Mouse (Mus musculus): ENCODE data around the gene Pigb. TPM values are rescaled to one million over a fixed set of nuclear protein-coding genes. Genes with fewer than 3 reads are reported as not detected.
A peak's percentile ranks its signal among the peaks of the same experiment; 100 is the strongest.

The Pigb gene
- polyA plus RNA-seq, 1 experiment: 24.3 TPM

- DNase-seq (ENCODE audit: extremely low spot score in 1 of 2, low spot score in 1 of 2): no peak
Measured at GRCm38 (mm10) chr9:73000487-73000886, 39.7 kb downstream of the Pigb start.

DNA sequence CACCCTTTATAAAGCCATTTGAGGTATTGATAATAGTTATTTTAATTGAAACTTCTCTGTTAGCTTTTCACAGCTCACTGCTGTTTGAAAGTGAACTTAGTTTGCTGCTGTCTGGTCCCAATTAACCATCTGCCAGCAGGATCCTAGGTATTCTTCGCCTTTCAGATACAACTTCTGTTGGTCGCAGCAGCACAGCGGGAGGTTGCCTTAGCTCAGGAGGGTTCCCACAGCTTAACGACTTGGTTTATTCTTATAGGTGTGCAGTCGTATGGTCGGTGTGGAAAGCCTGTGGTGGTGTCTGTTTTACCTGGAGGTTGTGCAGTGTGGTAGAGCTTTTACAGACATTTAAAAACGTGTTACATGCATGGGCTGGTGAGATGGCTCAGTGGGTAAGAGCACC, 43.4 kb downstream of the Pigb start:
- no peak for DNase-seq (ENCODE audit: extremely low spot score in 1 of 2, low spot score in 1 of 2)

- DNase-seq (ENCODE audit: extremely low spot score in 1 of 2, low spot score in 1 of 2): no peak
Measured at GRCm38 (mm10) chr9:72996167-72996566, 44.0 kb downstream of the Pigb start.

- DNase-seq (ENCODE audit: extremely low spot score in 1 of 2, low spot score in 1 of 2): no peak
Measured at GRCm38 (mm10) chr9:72992576-72992975, 47.6 kb downstream of the Pigb start.

GRCm38 (mm10) chr9:72991420-72991819, 48.8 kb downstream of the Pigb start:
- no peak for DNase-seq (ENCODE audit: extremely low spot score in 1 of 2, low spot score in 1 of 2)

DNA sequence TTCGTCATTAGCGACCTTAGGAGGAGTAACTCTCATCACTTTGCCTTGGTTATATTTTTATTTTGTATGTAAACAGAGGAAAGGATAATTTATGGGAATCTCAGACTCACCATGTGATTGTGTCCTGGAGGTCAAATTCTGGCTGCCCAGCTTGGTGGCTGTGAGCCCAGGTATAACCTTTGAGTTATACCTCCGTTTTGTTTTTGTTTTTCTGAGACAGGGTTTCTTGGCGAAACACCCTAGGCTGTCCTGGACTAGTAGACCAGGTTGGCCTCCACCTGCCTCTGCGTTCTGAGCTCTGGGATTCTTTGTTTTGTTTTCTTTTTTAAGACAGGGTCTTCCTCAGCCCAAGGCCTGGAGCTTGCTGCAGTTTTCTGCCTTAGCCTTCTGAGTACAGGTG, 51.5 kb downstream of the Pigb start:
- no peak for DNase-seq (ENCODE audit: extremely low spot score in 1 of 2, low spot score in 1 of 2)

DNA sequence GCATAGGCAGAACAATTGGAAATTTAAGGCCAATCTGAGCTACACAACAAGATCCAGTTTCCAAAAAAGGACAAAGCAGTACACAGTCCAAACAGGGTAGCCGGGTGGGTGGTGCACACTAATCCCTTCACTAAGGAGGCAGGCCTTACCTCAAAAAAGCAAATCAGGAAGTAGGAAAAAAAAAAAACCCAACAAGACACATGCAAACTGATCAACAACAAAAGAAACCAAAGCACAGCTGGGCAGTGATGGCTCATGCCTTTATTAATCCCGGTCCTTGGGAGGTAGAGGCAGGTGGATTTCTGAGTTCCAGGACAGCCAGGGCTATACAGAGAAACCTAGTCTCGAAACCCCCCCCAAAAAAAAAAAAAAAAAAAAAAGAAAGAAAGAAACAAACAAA, 52.5 kb downstream of the Pigb start:
- DNase-seq (ENCODE audit: extremely low spot score in 1 of 2, low spot score in 1 of 2): no peak

DNA sequence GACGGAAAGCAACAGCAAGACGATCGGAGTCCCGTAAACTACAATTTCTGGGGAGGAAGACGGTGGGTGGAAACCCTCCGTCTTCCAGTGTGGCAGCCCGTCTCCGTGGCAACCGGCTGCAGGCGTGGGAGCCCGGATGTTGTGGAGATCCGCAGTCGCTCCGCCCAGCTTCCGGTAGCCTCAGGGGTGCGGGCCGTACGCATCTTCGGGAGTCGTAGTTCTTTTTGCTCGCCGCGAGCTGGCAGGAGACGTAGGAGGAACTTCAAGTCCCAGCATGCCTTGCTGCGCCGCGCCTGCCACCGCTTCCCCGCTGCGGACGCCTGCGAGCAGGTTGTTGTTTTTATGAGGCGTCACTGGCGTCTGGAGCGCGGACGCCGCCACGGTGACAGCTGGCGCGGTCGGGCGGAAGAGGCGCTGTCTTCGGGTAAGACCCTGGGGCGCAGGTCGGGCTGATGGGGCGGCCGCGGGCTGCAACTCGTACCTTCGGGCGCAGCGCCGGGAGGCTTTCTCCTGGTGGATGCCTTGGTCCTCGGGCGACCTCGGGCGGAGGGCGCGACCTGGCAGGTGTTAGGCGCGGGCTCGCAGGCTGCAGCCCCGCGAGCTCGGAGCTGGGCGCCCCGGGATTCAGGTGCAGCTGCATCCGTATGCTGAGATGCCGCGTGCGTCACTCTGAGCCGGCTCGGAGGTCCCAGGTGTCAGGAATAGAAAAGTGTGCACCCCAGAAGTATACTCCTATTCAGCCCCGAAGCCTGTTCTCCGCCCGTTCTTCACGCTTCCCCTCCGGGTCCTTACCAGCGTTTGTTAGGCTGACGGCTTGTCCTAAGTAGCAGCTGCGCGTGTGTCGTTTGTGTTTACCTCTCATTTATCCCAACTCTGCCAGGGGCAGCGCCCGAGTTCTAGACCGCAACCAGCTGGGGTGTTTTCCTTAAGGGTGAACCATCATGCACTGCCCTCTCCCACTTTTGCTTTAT, 54.6 kb downstream of the Pigb start, which contains the start of the genes Ccpg1os and Ccpg1:
Gene Ccpg1os (minus strand): TSS at position 133 of the 971 bp plus-strand sequence.
Gene Ccpg1 (plus strand): TSS at position 180 of the 971 bp plus-strand sequence.
- DNase-seq (ENCODE audit: extremely low spot score in 1 of 2, low spot score in 1 of 2): peak; percentile 98

DNA sequence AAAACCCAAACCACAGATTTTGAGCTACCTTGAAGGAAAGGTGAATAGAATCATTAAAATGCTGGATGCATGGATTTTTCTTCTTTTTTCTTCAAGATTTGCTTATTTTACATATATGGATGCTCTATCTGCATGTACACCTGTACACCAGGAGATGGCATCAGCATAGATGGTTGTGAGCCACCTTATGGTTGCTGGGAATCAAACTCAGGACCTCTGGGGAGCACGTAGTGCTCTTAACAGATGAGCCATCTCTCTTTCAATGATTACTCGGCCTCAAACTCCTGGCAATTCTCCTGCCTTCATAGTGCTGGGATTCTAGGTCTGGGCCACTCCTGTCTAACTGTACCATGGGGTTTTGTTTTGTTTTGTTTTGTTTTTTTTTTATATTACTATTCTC, 57.1 kb downstream of the Pigb start:
- DNase-seq (ENCODE audit: extremely low spot score in 1 of 2, low spot score in 1 of 2): no peak

- DNase-seq (ENCODE audit: extremely low spot score in 1 of 2, low spot score in 1 of 2): no peak
Measured at GRCm38 (mm10) chr9:72975242-72975641, 64.9 kb downstream of the Pigb start.

DNA sequence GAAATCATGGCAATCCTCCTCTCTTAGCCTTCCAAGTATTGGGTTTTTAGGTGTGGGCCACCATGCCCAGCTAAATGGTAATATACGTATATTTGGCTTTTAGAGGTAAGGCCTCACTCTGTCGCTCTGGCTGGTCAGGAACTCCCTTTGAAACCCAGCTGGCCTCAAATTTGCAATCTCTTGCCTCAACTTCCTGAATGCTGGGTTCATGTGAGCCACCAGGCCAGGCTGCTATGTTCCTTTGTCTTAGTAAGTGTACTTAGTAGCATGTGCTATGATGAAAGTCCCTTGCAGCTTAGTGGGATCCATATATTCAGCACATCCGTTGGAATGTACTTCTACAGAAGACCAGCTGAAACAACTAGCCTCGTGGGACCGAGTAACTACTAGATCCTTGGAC, 65.4 kb downstream of the Pigb start:
- no peak for DNase-seq (ENCODE audit: extremely low spot score in 1 of 2, low spot score in 1 of 2)

- no peak for DNase-seq (ENCODE audit: extremely low spot score in 1 of 2, low spot score in 1 of 2)
Measured at GRCm38 (mm10) chr9:72972984-72973383, 67.2 kb downstream of the Pigb start.

DNA sequence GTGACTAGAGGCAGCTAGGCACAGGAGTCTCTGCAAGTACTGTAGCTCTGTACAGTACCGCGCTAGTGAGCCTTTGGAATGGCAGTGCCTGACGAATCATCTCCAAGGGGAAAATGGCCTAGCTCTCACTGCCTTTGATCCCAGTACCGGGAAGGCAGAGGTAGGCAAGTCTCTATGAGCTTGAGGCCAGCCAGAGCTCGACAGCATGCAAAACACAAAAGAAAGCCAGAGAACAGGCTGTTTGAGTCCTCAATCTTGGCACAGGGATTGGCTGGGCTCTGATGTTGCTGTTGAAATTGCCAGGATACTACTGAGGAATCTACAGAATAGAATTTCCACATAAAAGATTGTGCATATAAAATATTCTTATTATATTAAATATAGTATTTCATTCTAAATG, 67.7 kb downstream of the Pigb start:
- no peak for DNase-seq (ENCODE audit: extremely low spot score in 1 of 2, low spot score in 1 of 2)

DNA sequence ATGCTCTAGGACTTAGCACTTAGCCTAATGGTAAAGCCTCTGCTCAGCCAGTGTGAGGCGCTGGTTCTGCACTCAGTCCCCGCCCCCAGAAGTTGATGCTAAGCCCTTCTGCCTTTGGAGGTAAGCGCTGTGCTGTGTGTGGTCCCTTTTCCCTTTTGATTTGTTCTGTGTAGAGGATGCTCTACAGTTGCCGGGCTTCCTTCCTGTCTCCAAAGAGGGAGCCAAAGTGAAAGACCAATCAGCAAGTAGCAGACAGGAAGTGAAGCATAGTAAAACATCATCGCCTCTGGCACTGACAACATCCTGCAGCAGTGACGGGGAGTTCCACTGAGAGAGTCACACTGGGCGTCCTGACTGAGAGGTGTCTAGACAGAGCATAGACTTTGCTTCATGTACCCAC, 70.3 kb downstream of the Pigb start:
- no peak for DNase-seq (ENCODE audit: extremely low spot score in 1 of 2, low spot score in 1 of 2)

- peak; percentile 74 to 81 for DNase-seq (ENCODE audit: extremely low spot score in 1 of 2, low spot score in 1 of 2)
Measured at GRCm38 (mm10) chr9:72968349-72969061, 71.7 kb downstream of the Pigb start.

DNA sequence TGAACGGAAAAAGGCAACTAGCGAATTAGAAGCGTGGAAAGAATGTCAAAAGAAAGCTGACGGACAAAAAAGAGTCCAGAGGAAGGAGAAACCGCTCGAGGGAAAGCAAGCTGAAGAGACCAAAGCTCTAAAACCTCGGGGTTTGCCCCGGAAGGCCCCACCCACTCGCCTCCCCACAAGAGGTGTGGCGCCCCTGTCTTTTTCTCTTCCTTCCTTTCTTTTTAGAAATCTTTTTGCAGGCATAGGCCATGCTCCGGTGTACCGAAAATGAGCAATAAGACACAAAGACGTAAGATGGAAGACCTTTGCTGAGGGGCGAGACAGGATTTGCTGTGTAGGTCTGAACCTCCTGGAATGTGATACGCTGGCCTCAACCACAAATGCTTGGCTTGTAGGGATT, 78.2 kb downstream of the Pigb start:
- DNase-seq (ENCODE audit: extremely low spot score in 1 of 2, low spot score in 1 of 2): no peak

DNA sequence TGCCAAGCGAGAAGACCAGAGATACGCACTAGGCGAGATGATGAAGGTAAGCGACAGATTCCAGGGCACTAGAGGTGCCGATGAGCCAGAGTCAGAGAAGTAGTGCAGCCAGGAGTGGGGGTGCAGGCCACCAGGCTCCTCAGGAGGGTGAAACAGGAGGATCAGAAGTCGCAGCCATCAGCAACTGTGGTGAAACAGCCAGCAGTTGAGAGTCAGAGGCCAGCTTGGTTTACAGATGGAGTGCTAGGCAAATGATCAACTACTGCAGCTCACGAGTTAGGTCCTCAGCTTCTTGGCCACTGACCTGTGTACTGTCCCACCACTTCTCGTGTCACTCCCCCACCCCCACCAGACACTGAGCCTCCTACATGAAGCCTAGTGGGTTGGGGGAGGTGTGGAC, 78.8 kb downstream of the Pigb start:
- DNase-seq (ENCODE audit: extremely low spot score in 1 of 2, low spot score in 1 of 2): no peak

- peak; percentile 46 to 69 for DNase-seq (ENCODE audit: extremely low spot score in 1 of 2, low spot score in 1 of 2)
Measured at GRCm38 (mm10) chr9:72958521-72959450, 81.4 kb downstream of the Pigb start, which contains the start of the genes Dyx1c1 and Gm44503. Gene Dyx1c1 (plus strand): TSS chr9:72958785. Gene Gm44503 (plus strand): TSS chr9:72958852.
